Mouse (Mus musculus) stomach, embryonic 16.5 days (tissue): ENCODE data around the gene Trpm5. TPM values are rescaled to one million over a fixed set of nuclear protein-coding genes. Genes with fewer than 3 reads are reported as not detected.

ENCODE experiments used
- ATAC-seq: fragments of 200-750 bp; cut with Nextera tagmentation; 2 replicates; pipeline ENCODE4 v1.8.0; 2017; ENCODE audit warnings: moderate number of reproducible peaks, moderate TSS enrichment; ENCODE audit not compliant: insufficient read depth, low FRiP score
- H3K27ac ChIP-seq: fragments of 300-500 bp; sonication (generic); 2 replicates; pipeline ENCODE4 v1.5.1; 2014; ENCODE audit warnings: low read length
- H3K27me3 ChIP-seq: fragments of 300-500 bp; sonication (generic); 2 replicates; pipeline ENCODE4 v1.6.1; 2014; ENCODE audit warnings: low read length, control low read depth, mixed read lengths; ENCODE audit not compliant: control insufficient read depth, insufficient read depth
- H3K36me3 ChIP-seq: fragments of 300-500 bp; sonication (generic); 2 replicates; pipeline ENCODE4 v1.6.1; 2014; ENCODE audit warnings: low read length; ENCODE audit not compliant: control insufficient read depth, insufficient read depth
- H3K4me1 ChIP-seq: fragments of 300-500 bp; sonication (generic); 2 replicates; pipeline ENCODE4 v1.6.1; 2014; ENCODE audit warnings: low read length, control low read depth, mixed read lengths; ENCODE audit not compliant: control insufficient read depth, insufficient read depth
- H3K4me2 ChIP-seq: fragments of 300-500 bp; sonication (generic); 2 replicates; pipeline ENCODE4 v1.6.1; 2014; ENCODE audit warnings: low read depth, low read length, mixed read lengths
- H3K4me3 ChIP-seq: fragments of 300-500 bp; sonication (generic); replicated peaks from 2 replicates; pipeline ENCODE4 v1.5.1; 2014; ENCODE audit warnings: mild to moderate bottlenecking, low read length
- H3K9ac ChIP-seq: fragments of 300-500 bp; sonication (generic); 2 replicates; pipeline ENCODE4 v1.6.1; 2014; ENCODE audit warnings: low read length
- H3K9me3 ChIP-seq: fragments of 300-500 bp; sonication (generic); replicated peaks from 2 replicates; pipeline ENCODE4 v1.6.1; 2016; ENCODE audit warnings: low read length, control low read depth; ENCODE audit not compliant: control insufficient read depth
- WGBS: fragments of 180-500 bp; shearing (Covaris S2); extraction: QIAGEN DNeasy Blood & Tissue Kit; methylation state at CpG from one replicate; pipeline ENCODE4 v1.1.7; 2014; 5-methylcytosine and 5-hydroxymethylcytosine counted together
- polyA plus RNA-seq: library from polyadenylated mRNA; unstranded; fragments of >200 nt; fragmentation: Nextera tagmentation; extraction: Ambion mirVana; gene quantifications from 2 replicates; pipeline ENCODE4 v1.2.1, GENCODE M21; 2015

The Trpm5 gene
- polyA plus RNA-seq, 1 experiment from 2014 or later = 18.5 TPM

DNA sequence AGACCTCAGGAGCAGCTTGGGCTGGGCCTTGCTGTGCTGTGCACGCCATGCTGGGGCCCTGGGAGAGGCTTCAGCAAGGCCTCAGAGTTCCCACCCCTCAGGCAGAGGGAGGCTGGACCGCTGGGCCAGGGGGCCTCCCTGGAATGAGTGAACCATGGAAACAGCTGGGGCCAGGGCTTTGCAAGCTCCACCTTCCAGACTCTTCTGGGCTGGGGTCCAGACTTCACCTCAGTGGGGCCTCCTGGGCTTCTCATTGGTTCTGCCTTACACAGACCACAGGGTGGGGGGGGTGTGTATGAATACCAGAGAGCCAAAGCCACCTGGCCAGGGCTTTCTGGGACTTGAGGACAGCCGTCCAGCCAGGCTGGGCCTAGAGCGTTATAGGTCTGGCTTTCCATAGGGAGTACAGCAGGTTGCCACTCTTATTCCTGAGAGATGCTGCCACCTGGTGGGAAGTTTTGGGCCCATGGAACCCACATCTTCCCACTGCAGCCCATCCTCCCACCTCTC is 7.3 kb downstream of the Trpm5 start:
- ATAC-seq = peak; percentile 93
- Histone ChIP-seq H3K27me3 (no peaks in the 10 kb centered on the region), H3K4me3 (peak overlapping the region; percentile 42), H3K4me2 (peak overlapping the region; percentile 53), H3K27ac (peak overlapping the region; percentile 93), H3K36me3 (no peaks in the 10 kb centered on the region), H3K4me1 (peaks cover 8% of the 10 kb centered on the region), H3K9ac (peak overlapping the region; percentile 75), H3K9me3 (no peaks in the 10 kb centered on the region)
- WGBS = 28% methylated on average over 4 of the region's 4 CpGs

DNA sequence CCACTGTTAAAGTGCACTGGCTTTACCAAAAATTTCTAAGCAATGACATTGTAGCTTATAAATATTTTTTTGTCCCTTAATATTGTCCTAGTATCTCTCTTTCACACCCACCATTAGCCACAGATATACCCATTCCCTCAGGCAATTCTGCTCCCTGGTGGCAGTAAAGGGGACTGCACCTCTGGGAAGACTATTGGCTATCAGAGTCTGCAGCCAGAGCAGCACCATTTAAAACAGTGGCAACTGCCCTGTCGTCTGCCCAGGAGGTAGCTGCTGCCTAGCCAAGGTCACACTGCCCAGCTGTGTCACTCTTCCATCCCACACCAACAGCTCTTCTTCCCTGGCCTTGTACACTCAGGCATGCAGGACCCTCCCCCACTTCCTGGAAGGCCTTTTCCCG is 8.1 kb downstream of the Trpm5 start:
- Histone ChIP-seq H3K4me2 (peak overlapping the region; percentile 53), H3K9ac (peak overlapping the region; percentile 75)

DNA sequence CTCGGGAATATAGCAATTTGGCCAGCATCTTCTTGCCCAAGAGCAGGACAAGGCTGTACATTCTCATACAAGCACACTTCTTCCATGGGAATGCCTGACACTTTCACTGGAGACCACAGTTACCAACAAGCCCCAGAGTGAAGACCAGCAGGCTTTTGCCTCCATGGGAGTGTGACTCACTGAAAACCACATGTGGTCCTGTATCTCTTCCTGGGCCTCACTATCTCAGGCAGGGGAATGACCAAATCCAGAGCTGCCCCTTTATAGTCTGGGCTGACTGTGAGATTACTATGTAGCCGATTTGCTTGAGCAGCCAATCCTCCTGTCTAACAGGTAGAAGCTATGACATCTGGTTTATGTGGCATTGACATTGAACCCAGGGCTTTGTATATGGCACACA is 10.7 kb downstream of the Trpm5 start:
- 83% methylated on average over 2 of the region's 2 CpGs for WGBS
- Histone ChIP-seq H3K4me1 (peaks cover 8% of the 10 kb centered on the region), H3K27ac (no peak overlapping the region), H3K4me3 (no peak overlapping the region), H3K4me2 (no peak overlapping the region), H3K36me3 (no peaks in the 10 kb centered on the region), H3K9me3 (no peaks in the 10 kb centered on the region), H3K27me3 (no peaks in the 10 kb centered on the region), H3K9ac (no peak overlapping the region)
- ATAC-seq = no peak

More for the DNA sequence above, 8.1 kb downstream of the Trpm5 start:
- H3K27ac ChIP-seq = peak overlapping the region; percentile 93
- peaks cover 8% of the 10 kb centered on the region for H3K4me1 ChIP-seq
- 41% methylated on average over 2 of the region's 2 CpGs for WGBS
- no peaks in the 10 kb centered on the region for H3K36me3 ChIP-seq
- H3K4me3 ChIP-seq = peak overlapping the region; percentile 42
- 0 out of 2 replicates have a peak, but pooled peaks have one; percentile 1 for ATAC-seq
- no peaks in the 10 kb centered on the region for H3K27me3 ChIP-seq
- H3K9me3 ChIP-seq = no peaks in the 10 kb centered on the region

DNA sequence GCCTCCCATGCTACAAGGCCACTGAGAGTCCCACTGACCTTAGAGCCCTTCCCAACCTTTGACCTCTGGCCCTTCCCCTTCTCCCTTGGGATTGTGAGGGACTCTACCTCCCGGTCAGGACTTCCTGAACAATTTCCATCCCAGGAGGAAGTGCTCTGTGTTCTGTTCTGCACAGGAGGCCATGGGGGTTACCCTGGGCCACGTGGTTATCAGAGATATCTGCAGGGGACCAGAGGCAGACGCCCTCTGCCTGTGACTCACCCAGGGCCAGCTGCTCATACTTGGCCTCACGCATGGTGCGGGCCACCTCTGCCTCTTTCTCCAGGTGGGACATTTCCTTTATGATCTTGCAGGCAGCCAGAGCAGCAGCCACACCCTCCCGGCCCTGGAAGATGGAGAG is 12.4 kb downstream of the Trpm5 start:
- Histone ChIP-seq H3K9me3 (no peaks in the 10 kb centered on the region), H3K27ac (no peak overlapping the region), H3K4me3 (no peak overlapping the region), H3K36me3 (no peaks in the 10 kb centered on the region), H3K9ac (no peak overlapping the region), H3K4me2 (no peak overlapping the region), H3K4me1 (peaks cover 8% of the 10 kb centered on the region; the same call in 1 of the 2 replicates), H3K27me3 (no peaks in the 10 kb centered on the region)
- ATAC-seq = no peak
- WGBS = 66% methylated on average over 6 of the region's 6 CpGs

DNA sequence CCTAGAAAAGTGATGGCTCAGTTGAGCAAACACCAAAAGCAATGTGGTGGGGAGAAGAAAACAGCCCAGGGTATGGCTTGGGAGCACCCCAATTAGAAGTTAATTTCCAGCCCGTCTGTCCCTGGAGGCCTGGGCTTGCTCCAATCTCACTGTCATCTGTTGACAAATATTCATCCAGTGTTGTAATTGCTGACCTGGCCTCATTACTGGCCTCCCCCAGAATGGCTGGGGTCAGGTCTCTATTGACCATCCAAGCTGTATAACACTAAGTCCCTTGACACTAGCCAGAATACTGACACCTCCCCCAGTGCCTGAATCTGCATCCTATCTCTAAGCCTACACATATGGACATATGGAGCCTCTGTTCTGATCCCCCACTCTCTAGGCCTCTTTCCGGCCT is 17.1 kb downstream of the Trpm5 start:
- H3K36me3 ChIP-seq = no peaks in the 10 kb centered on the region
- H3K9me3 ChIP-seq = no peaks in the 10 kb centered on the region
- H3K9ac ChIP-seq = no peak overlapping the region
- no peaks in the 10 kb centered on the region for H3K27me3 ChIP-seq
- no peak overlapping the region for H3K27ac ChIP-seq
- no peaks in the 10 kb centered on the region for H3K4me1 ChIP-seq
- WGBS = 87% methylated on average over 2 of the region's 2 CpGs
- no peak overlapping the region for H3K4me2 ChIP-seq
- H3K4me3 ChIP-seq = no peak overlapping the region
- ATAC-seq = no peak

DNA sequence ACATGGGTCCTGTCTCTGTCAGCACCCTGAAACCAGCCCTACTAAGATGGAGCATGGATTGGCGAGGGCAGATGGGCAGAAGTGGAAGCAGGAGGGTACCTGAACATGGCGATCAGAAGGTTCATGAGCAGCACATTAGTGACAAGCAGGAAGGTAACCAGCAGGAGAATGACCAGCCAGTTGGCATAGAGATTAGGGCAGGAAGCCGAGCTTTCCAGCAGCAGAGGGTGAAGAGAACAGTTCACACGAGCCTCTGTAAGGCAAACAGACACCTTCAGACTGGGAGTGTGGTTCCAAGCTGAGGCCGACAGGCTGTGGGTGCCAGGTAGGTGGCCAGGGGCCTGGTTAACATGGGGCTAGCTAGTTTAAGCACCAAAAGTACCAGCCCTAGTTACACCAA is 19.0 kb downstream of the Trpm5 start:
- H3K9me3 ChIP-seq = no peaks in the 10 kb centered on the region
- no peak for ATAC-seq
- peaks cover 8% of the 10 kb centered on the region for H3K4me1 ChIP-seq
- no peak overlapping the region for H3K27ac ChIP-seq
- WGBS = 64% methylated on average over 5 of the region's 5 CpGs
- H3K4me3 ChIP-seq = no peak overlapping the region
- H3K9ac ChIP-seq = no peak overlapping the region
- no peak overlapping the region for H3K4me2 ChIP-seq
- no peaks in the 10 kb centered on the region for H3K36me3 ChIP-seq
- no peaks in the 10 kb centered on the region for H3K27me3 ChIP-seq

DNA sequence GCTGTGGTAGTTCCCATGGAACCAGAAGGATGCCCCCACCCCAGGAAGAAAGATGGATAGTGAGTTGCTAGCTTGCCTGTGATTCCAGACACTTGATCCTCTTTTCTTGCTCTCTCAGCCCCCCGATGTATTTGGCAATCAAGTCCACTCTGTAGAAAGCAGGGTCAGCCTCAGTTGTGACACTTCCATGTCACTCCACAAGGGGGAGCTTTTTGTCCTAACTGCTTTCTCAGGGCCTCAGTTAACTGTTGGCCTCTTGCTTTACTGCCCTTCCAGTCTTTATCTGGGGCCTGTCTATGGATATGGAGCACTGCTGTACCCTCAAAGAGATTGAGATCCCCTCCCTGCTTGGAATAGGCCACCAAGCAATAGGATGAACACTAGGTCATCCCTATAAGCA is 21.4 kb downstream of the Trpm5 start:
- Histone ChIP-seq H3K4me3 (no peak overlapping the region), H3K36me3 (no peaks in the 10 kb centered on the region), H3K4me1 (peaks cover 18% of the 10 kb centered on the region), H3K27ac (no peak overlapping the region), H3K4me2 (no peak overlapping the region), H3K9ac (no peak overlapping the region), H3K27me3 (no peaks in the 10 kb centered on the region), H3K9me3 (no peaks in the 10 kb centered on the region)
- ATAC-seq = no peak
- WGBS = 62% methylated on average over 1 of the region's 1 CpGs

DNA sequence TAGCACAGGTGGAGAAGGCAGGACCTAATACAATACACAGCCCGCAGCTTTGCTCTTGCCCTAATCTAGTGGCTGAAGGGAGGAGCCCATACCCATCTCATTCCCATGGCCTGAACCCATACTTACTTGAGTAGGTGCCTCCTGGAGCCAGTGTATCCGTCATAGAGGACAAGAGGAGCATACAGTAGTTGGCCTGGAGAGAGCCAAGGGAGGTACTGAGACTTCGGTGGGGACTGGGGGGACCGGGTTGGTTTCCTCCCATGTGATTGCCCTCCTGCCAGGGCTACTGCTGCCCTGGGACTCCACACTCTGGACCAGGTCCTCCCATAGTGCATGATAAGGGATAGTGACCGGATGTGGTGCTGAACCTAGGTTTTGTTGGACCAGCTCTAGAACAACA is 21.8 kb downstream of the Trpm5 start:
- Histone ChIP-seq H3K36me3 (peaks cover 3% of the 10 kb centered on the region; the same call in 1 of the 2 replicates), H3K4me3 (no peak overlapping the region), H3K27me3 (no peaks in the 10 kb centered on the region), H3K4me1 (peaks cover 18% of the 10 kb centered on the region), H3K27ac (no peak overlapping the region), H3K9me3 (no peaks in the 10 kb centered on the region), H3K9ac (no peak overlapping the region), H3K4me2 (no peak overlapping the region)
- ATAC-seq = no peak
- WGBS = 86% methylated on average over 5 of the region's 5 CpGs

DNA sequence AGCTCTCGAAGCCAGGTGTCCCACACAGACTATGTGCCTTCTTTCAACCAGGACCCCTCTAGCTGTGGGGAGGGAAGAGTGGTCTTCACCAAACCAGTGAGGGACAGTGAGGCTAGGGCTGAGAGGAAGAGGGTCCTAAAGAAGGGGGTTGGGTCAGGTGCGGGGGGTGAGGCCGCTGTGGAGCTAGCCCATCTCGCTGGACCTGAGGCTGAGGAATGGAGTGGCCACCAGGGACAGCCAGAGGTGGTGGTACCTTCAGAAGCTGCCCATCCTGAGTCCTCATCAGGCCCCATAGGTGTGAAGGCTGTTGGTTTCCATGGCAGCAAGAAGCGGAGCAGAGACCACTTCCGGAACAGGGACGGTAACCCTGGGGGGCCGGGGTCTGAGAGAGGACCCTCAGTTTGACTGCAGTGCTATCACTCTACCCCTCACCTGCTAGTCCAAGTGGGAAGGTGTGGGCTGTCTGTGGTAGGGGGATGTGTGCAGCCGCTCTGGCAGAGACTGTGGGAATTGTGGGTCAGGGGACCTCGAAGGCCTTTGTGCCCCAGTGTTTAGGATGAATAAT is 23.9 kb downstream of the Trpm5 start:
- Histone ChIP-seq H3K9ac (peak overlapping the region; percentile 93), H3K27ac (peak overlapping the region; percentile 96; the same call in 1 of the 2 replicates), H3K4me2 (peak overlapping the region; percentile 95), H3K4me3 (peak overlapping the region; percentile 86), H3K4me1 (peaks cover 18% of the 10 kb centered on the region), H3K27me3 (no peaks in the 10 kb centered on the region), H3K9me3 (no peaks in the 10 kb centered on the region), H3K36me3 (peaks cover 3% of the 10 kb centered on the region; the same call in 1 of the 2 replicates)
- WGBS = 79% methylated on average over 10 of the region's 10 CpGs
- no peak for ATAC-seq
